Mouse (Mus musculus): Measurements from ENCODE around the gene Sgcb.
A peak's percentile ranks its signal among the peaks of the same experiment; 100 is the strongest.
"Not testable (repeated sequence)": the region's sequence is repeated elsewhere in the genome, so short reads cannot be mapped to it uniquely, and the experiment has no call there.

Sgcb gene

DNA sequence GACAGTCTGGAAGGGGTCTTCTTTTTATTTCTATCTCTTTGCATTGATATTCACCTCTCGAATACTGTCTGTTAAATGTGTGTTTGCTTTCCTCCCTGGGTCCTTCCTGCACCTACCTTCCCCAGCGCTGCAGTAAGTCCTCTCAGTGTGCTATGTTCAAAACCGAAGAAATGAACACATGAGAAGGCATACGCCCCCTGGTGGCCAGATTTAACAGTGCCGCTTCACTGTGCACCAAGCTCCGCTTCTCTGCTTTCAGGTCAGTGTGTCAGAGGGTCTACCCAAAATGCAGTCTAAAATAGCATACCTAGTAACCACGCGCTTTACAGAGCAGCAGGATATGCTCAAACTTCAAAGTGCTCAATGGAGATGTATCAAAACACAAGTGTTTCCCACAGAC lies 14.4 kb downstream of the Sgcb start:
- peak; percentile 86 for DNase-seq (ENCODE audit: low spot score)

DNA sequence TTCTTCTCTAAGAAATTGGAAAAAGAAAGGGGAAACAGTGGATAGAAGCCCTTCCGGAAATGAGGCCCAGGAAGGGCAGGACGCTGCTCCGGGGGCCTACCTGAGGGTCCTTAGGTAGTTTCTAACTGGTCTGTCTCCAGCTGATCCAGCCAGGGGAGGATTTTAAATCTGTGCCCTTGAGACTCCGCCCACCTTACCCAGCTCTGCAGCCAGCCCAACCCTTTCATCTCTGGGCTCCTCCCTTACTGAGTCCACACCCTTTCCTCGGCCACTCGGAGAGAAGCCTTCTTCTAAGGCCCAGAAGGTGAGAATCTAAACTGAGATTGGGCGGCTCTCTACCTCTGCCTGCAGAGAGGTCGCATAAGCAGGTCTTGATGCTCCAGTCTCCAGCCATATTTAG lies 15.3 kb downstream of the Sgcb start, which contains the start of gene Lrrc66:
Gene Lrrc66 (minus strand): TSS at position 236 of the 400 bp plus-strand sequence.
- no peak for DNase-seq (ENCODE audit: low spot score)

DNA sequence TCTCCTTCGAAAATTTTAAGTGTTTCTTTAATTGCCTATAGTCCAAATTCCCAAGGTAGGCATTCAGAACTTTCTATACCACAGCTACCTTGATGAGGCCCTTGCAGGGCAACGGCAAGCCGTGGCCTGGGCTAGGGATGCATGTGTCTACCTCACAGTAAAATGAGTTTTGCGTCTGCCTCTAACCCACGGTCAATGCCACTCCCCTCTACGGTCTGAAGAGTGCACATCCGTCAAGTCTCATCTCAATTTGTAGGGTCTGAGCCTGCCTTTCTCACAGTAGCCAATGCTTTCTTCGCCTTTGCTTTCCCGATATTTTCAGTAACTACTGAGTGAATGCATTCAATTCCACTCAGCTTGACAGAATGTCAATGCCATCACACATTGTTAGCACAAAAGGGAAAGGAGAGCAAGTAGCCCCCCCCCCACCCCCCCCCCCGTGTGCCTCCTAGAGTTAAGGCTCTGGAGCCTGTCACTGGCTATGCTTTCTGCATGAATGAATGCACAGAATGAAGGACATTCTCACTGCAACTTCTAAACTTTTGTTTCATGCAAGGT lies 16.5 kb downstream of the Sgcb start:
- DNase-seq (ENCODE audit: low spot score): no peak

DNA sequence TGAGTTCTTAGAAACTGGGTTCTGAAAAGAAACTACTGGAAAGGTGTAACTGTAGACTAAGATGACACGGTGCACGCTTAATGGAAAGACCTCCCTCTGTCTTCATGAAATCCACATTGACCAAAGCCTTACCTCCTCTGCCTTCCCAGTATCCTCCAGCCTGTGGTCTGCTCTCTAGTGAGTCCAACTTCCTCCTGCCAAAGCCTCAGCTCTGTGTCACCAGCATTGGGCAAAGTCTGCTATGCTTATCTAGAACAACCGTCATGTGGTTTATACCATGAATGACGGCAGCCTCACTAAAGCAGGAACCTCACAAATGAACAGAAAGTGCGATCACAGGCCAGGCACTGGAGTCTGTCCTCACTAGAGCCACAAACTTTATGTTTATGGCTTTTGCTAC lies 17.4 kb downstream of the Sgcb start:
- no peak for DNase-seq (ENCODE audit: low spot score)

DNA sequence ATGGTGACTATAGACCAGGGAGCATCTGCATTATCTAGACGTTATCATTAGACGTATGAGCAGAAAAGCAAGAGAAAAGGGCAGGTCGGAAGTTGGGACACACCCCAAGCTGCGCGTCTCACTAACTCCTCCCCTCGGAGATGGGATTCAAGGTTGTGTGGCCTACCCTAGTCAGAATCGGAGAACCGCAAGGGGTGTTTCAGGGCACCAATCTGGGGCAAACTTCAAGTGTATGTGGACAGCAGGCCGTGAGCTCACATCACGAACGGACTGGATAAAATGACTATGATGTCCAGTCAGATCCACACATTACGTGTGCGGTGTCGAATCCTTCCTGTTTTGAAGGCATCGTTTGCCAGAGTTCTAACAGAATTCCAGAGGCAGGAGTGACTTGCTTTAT lies 19.6 kb downstream of the Sgcb start:
- no peak for DNase-seq (ENCODE audit: low spot score)

DNA sequence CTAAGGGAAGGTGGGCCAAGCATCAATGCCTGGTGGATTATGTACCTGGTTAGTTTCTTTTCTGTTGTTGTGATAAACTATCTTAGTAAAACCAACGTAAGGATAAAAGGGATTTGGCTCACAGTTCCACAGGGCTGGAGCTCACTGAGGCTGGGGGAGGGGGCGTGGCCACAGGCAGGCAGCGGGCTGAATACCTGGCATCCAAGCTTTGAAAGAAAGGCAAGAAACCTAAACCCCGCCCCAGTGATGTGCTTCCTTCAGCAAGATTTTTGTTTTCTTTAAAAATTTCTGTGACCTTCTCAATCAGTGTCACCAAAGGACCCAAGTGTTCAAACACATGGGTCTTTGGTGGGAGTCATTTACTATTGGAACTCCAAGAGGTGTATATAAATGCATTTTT lies 20.0 kb downstream of the Sgcb start:
- no peak for DNase-seq (ENCODE audit: low spot score)

DNA sequence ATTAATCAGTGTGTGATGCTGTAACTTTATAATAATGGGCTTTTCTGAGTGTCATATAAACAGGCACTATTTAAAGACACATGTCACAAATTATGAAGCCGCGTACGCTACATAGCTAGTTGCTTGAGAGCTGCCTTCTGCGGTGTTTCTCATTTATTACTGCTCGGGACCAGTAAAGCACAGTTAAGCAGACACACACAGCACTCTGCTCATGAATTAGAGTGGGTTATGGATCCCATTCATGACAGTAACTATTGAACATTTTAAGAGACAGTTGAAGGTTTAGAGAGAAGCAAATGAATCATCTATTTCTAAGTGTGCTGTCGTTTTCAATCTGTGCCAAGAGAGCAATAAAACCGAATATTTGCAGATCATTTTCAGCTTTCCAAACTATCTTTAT lies 20.7 kb downstream of the Sgcb start:
- no peak for DNase-seq (ENCODE audit: low spot score)

DNA sequence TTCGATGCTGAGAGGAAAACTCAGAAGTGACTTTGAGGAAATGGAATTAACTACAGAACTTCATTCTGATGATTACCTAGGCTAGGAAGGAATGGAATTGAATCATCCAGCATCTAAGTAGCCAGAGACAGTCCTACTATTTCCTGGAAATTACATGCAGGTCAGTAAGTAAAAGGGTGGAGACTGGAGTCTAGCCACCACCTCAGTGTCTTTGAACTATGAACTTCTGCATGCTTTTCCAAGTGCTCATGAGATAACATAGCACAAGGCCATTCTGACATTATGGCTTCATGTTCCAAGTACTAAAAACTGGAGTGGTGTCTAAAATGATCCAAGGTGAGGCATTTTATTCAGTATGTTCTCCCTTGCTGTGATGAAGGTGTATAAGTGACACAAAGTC lies 22.1 kb downstream of the Sgcb start:
- DNase-seq (ENCODE audit: low spot score): no peak

DNA sequence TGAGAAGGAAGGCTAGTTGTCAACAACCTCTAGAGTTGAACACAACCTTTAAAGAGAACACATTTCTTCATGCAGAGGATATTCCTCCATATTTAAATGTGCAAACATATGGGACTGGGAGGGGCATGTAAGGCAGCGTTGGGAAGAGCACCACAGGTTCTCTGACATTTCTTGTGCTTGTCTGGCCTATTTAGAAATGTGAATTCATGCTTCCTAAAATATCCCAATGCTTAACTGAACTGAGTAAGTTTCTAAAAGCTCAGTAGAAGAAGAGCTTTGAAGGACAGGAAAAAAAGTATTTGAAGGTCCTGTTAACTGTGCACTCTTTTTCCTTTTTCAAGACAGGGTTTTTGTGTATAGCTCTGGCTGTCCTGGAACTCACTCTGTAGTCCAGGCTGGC lies 28.6 kb downstream of the Sgcb start:
- no peak for DNase-seq (ENCODE audit: low spot score)

DNA sequence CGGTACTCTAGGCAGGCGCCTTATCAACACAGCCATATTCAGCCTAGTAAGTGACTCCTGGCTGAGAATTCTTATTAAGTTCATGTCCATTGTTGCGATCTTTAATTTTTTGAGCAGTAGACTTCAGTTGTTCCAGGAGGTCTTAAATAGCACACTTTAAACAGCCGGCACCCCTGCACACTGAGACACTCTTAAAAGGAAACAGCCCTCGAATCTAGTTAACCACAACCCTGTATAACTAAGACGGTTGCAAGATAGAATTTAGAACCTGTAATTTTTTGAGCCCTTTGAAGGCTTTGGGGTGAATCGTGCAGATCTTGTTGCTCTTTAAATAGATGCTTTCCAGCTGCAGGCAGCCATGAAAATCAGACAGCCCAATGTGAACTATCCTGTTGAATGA lies 32.4 kb downstream of the Sgcb start:
- no peak for DNase-seq (ENCODE audit: low spot score)

DNA sequence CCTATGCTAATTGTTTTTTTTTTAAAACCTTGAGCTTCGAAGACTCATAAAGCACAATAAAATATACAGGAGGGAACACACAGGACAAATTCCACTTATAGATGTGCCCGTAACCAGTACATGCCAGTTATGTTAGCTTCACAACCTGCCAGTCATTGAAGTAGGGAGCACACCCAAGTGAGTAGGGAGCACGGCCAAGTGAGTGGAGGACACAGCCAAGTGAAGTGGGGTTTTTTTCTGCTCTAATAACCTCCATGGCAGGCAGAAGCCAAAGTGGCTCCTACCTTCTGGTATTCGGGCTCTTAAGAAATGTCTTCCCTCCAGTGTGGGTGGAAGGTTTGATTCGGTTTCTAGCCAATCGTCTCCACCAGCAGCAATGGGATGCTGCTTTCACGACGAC lies 34.3 kb downstream of the Sgcb start:
- DNase-seq (ENCODE audit: low spot score): no peak

DNA sequence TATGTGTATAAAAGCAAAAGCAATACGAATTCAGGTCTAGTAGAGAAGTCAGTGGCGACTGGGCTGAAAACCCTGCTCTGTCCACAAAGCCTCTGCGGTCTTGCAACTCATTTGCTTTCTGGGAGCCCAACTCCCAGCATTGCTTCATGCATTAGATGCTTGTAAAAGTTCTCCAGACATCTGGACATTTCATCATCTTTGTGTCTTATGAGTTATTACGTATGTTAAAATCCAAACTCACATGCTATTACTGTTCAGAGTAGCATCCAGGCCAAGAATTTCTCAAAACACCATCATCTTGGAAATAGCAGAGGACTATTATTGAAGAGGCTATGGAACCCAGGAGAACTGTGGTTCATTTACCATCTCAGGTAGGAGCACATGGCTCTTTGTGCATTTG lies 36.5 kb downstream of the Sgcb start:
- no peak for DNase-seq (ENCODE audit: low spot score)

DNA sequence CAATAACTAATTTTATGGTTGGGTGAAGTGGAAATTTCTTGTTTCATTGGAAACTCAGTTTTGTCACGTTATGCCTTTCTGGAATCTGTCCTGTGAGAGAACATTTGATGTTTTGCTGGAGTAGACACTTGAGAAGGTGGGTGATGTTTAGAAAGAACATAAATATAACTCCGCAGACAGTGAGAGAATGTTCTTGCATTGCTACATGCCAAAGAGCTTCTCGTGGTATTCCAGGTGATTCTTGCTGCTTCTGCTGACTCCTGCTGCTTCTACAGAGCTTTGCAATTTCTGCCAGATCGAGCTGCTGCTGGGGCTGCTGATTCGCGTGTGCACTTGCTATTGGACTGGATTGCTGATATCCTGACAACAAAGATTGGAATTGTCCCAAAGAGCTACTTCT lies 42.6 kb downstream of the Sgcb start:
- DNase-seq (ENCODE audit: low spot score): no peak

DNA sequence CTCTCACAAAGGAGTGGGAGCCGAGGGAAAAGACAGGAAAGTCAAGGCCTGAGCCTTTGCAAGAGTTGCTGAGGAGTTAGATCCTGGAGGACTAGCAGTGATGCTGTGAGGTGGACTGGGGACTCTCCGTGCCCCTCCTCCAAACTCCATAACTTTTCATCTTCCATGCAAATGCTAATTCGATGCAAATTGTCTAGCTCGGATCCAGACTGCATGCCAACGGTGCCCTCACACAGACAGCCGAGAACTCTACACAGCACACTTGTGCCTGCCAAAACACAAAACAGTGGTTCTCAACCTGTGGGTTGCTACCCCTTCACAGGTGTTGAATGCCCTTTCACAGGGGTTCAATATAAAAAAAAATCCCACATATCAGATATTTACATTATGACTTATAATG lies 43.0 kb downstream of the Sgcb start:
- DNase-seq (ENCODE audit: low spot score): no peak

DNA sequence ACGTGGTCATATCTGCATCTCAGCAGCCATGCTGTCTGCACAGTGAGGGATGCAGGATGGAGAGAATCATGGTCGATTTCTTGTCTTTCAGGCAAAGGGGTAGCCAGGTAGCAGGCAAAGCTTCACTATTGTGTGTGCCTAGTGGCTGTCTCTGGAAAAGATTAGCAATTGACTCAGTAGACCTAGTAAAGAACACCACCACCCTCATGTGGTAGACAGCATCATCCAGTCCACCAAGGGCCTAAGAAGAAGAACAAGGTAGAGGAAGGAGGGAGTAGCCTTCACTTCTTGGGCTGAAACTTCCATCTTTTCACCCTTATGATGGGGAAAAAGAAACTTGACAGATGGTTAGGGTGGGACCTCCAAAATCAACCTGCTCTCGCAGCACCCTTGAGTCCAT lies 44.7 kb downstream of the Sgcb start:
- no peak for DNase-seq (ENCODE audit: low spot score)

DNA sequence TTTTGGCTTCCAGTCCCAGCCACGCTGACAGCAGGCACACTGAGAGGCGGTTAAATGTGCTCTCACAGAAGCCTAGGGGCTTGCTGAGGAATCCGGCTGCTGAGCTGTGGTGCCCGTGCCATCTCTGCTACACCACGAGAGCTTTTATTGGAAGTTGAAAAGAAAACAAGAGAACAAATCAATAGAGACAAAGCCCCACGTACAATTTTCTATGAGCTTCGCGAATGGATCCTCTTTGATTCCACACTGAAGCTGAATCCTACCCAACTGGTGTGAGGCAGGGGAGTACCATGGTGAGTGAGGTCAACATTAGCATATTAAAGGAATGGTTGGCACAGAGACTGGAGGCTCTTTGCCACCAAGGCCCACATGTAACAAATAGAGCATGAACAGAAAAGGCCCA lies 46.2 kb downstream of the Sgcb start:
- peak; percentile 41 for DNase-seq (ENCODE audit: low spot score)

DNA sequence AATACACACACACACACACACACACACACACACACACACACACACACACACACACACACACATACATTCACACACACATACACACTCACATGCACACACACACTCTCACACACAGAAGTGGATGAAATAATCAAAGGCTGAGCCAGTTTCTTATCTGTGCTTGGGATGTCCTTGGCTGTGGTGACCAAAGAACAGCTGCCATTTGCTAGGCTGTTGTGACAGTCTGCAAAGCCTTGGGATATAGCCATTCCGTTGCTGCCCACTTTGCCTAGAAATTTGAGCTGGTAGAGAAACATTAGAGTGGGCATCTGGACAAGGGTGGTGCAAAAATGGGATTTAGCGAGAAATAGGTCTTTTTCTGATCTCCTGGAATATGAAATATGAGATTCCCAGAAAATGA lies 47.6 kb downstream of the Sgcb start:
- DNase-seq (ENCODE audit: low spot score): no peak

DNA sequence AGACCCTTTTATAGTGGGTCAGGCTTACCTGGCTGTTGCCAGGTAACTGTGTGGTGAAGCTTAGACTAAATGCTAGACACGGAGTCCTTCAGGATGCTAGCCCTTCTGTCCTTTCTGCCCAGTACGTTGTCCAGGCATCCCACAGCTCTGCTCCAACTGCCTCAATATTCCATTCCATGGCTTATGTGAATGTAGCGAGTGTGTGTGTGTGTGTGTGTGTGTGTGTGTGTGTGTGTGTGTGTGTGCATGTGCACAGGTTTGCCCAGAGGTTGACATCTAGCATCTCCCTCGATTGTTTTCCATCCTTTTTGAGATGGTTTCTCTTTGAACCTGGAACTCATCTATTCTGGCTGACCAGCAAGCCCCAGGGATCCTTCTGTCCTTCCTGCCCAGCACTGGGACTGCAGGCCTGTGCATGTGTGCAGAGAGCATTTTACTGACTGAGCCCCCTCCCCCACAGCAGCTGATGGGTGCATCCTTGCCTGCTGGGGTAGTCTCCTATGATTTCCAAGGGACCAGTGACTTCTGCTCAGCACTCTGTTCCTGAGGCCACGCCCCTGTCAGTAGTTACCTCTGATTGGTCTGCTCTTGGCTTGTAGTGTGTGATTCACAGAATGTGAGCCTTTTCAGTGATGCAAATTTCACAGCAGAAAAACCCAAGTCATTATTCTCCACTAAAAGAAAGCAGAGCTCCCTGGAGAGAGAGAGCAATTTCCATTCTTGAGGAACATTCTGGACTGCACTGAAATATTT lies 48.5 kb downstream of the Sgcb start:
- no peak for DNase-seq (ENCODE audit: low spot score)

DNA sequence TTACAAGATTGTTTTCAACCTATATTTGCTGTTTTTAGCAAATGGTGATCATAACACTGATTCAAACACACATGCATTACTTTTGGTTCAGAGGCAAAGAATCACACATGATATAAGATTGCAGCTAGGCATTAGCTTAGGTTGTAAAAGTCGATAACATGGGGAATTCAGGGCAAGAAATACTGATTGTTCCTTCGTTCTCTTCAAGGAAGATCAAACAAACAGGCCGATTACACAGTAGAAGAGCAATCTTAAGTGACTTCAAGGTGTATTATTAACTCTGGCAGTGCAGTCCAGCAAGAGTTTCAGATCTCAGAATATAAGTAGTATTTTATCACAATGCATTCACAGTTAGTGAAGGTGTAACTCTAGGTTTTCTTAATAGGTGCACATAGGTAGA lies 60.5 kb downstream of the Sgcb start:
- no peak for DNase-seq (ENCODE audit: low spot score)

DNA sequence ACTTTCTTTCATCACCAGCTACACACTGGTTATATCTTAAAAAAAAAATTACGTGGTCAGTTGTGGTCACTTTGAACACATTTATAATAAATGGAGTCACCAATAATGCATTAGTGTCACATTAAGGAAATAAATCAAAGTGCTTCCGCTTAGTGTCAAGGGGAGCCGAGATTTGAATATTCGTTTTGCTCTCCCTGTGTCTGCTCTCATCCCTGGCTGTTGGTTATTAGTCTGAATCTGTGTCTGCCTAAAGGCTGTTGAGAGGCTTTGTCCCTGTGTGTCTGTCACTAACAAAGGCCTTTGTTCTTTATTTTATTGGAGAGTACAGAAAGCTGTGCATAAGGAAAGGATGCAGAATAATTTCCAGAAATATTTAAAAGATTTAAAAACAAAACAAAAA lies 61.0 kb downstream of the Sgcb start:
- no peak for DNase-seq (ENCODE audit: low spot score)

DNA sequence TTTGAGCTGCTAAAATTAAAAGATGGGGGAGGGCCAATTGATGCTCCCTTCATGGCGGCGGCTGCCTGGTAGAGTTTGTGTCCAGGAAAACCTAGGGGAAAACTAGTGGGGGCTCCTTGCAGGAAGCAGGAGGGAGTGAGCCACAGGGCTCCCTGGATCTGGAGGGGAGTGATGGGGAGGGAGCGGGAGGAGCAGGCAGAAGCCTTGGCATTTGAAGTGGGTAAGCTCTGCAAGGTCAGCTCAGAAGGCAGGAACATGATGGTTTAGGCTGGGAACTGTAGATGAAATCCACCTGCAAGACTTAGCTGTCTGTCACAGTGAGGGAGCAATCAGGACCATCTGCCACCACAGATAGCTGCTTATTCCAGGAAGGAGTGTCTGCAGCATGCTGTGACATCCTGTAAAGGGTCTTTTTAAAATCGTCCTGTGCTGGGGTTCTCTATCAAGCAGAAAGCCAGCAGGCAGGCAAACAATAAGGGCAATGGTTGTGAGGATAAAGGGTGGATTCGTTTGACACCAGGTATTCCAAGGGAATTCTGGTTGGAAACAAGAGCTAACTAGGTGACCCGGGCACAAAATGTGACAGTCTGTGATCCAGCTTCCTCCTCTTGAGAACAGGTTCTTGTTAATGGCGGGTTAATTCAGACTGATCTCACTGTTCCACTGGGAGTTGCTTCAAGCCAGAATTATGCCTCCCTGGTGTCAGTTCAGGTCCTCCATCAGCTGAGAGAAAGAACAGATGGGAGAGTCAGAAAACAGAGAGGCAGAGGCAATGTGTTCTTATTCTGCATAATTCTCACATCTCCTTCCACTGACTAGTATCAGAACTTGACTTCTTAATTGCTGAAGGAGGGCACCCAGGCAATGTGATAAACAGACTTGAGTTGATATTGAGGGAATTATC lies 62.1 kb downstream of the Sgcb start:
- peak; percentile 36 for DNase-seq (ENCODE audit: low spot score)

DNA sequence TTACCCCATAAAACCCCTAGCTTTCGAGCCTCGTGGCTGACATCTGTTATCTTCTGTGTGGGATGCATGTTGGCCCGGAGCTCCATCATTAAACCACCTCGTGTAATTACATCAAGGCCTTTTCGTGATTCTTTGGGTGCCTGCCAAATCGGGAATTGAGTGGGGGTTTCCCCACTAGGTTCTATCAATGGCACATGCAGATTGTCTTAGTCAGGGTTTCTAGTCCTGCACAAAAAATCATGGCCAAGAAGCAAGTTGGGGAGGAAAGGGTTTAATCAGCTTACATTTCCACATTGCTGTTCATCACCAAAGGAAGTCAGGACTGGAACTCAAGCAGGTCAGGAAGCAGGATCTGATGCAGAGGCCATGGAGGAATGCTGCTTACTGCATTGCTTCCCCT lies 63.6 kb downstream of the Sgcb start:
- not testable (repeated sequence) for DNase-seq (ENCODE audit: low spot score)
